27 mouse cellular contexts compared by ENCODE assay signal in genomic region chr9:116081781-116082180, GRCm38 (mm10).
"Had no signal": no experiment of that assay in that cellular context is flagged by ENCODE, and none has a peak within 500 bp of the region (broad histone marks: within the 10 kb centered on the region; RNA-seq: fewer than 3 reads in every experiment).

No protein-coding gene starts in this region.

- H3K9me3 ChIP-seq: embryonic facial prominence, embryonic 10.5 days; embryonic facial prominence, embryonic 12.5 days; embryonic facial prominence, embryonic 13.5 days; embryonic facial prominence, embryonic 15.5 days; forebrain, embryonic 10.5 days; forebrain, embryonic 12.5 days; forebrain, embryonic 13.5 days; forebrain, embryonic 15.5 days had no signal

- ATAC-seq: forebrain, embryonic 13.5 days; forebrain, embryonic 14.5 days; forebrain, embryonic 15.5 days; forebrain, embryonic 16.5 days; forebrain, postnatal 0 days had no signal

- H3K9ac ChIP-seq: embryonic facial prominence, embryonic 12.5 days; embryonic facial prominence, embryonic 13.5 days; embryonic facial prominence, embryonic 15.5 days; forebrain, embryonic 12.5 days; forebrain, embryonic 13.5 days; forebrain, embryonic 15.5 days; forebrain, postnatal 0 days had no signal

- H3K27ac ChIP-seq: embryonic facial prominence, embryonic 10.5 days; embryonic facial prominence, embryonic 12.5 days; embryonic facial prominence, embryonic 13.5 days; embryonic facial prominence, embryonic 15.5 days; forebrain, embryonic 10.5 days; forebrain, embryonic 12.5 days; forebrain, embryonic 13.5 days; forebrain, embryonic 15.5 days; gastrocnemius, adult 2 months; heart, adult 2 months had no signal

- DNase-seq: cerebellum, adult 9-10 months; cerebellum, adult 9-11 months; cerebellum, postnatal 10 days; cerebellum, postnatal 14 days; cerebellum, postnatal 25 days; cerebellum, postnatal 36 days; embryo, embryonic 11 days; forebrain, postnatal 0 days; gastrocnemius, adult 2 months; gastrocnemius, postnatal 10 days; gastrocnemius, postnatal 14 days; gastrocnemius, postnatal 25 days; gastrocnemius, postnatal 36 days; heart, adult 11 months; heart, adult 18-20 months; heart, adult 2 months had no signal

- H3K36me3 ChIP-seq: embryonic facial prominence, embryonic 10.5 days; embryonic facial prominence, embryonic 12.5 days; embryonic facial prominence, embryonic 13.5 days; embryonic facial prominence, embryonic 15.5 days; forebrain, embryonic 10.5 days; forebrain, embryonic 12.5 days; forebrain, embryonic 15.5 days had no signal

- H3K4me2 ChIP-seq: embryonic facial prominence, embryonic 12.5 days; embryonic facial prominence, embryonic 13.5 days; embryonic facial prominence, embryonic 15.5 days; forebrain, embryonic 12.5 days; forebrain, embryonic 13.5 days; forebrain, embryonic 15.5 days had no signal

- H3K4me1 ChIP-seq: embryonic facial prominence, embryonic 12.5 days; embryonic facial prominence, embryonic 13.5 days; embryonic facial prominence, embryonic 15.5 days; forebrain, embryonic 10.5 days; forebrain, embryonic 12.5 days had no signal

- H3K4me3 ChIP-seq: embryonic facial prominence, embryonic 10.5 days; embryonic facial prominence, embryonic 12.5 days; embryonic facial prominence, embryonic 13.5 days; embryonic facial prominence, embryonic 15.5 days; erythroblast, embryonic 14.5 days; forebrain, embryonic 10.5 days; forebrain, embryonic 12.5 days; forebrain, embryonic 13.5 days; forebrain, embryonic 15.5 days; gastrocnemius, adult 2 months; heart, adult 2 months had no signal

- H3K27me3 ChIP-seq: embryonic facial prominence, embryonic 12.5 days; embryonic facial prominence, embryonic 13.5 days; embryonic facial prominence, embryonic 15.5 days; forebrain, embryonic 12.5 days; forebrain, embryonic 13.5 days; forebrain, embryonic 15.5 days had no signal
